Mouse (Mus musculus) hematopoietic stem cell, adult 5-6 weeks (primary cell): ENCODE data around the gene Enox1. TPM values are rescaled to one million over a fixed set of nuclear protein-coding genes. Genes with fewer than 3 reads are reported as not detected.
A peak's percentile ranks its signal among the peaks of the same experiment; 100 is the strongest.

ENCODE experiments used
- ATAC-seq, 2 experiments: fragments of 125-278 bp in 1 of 2; replicated peaks in 1 of 2; 2 replicates each; pipeline ENCODE4 v1.8.0; 2016 to 2017; ENCODE audit warnings: inconsistent platforms in 2 of 2, mild to moderate bottlenecking in 2 of 2, moderate number of reproducible peaks in 2 of 2, low read depth in 1 of 2, moderate TSS enrichment in 1 of 2; ENCODE audit not compliant: low FRiP score in 2 of 2, poor library complexity in 2 of 2, severe bottlenecking in 2 of 2, insufficient read depth in 1 of 2, low TSS enrichment in 1 of 2
- total RNA-seq: library from RNA; stranded (forward); fragments of 172-1452, 232-1000 nt; gene quantifications from 2 replicates; pipeline ENCODE4 v1.2.3, GENCODE M21; 2017

Enox1 gene
- total RNA-seq, 1 experiment from 2014 or later: 0.50 TPM

- ATAC-seq: no peak
Measured at GRCm38 (mm10) chr14:77508036-77508435, 351.5 kb downstream of the Enox1 start.

- ATAC-seq: no peak
Measured at GRCm38 (mm10) chr14:77509042-77509441, 352.5 kb downstream of the Enox1 start.

- ATAC-seq: no peak
Measured at GRCm38 (mm10) chr14:77509924-77510323, 353.4 kb downstream of the Enox1 start.

- ATAC-seq: peak; percentile 66 to 78; a peak in 3 of 4 replicates
Measured at GRCm38 (mm10) chr14:77511137-77511870, 354.7 kb downstream of the Enox1 start.

- no peak for ATAC-seq
Measured at GRCm38 (mm10) chr14:77518017-77518416, 361.5 kb downstream of the Enox1 start.

GRCm38 (mm10) chr14:77518941-77519695, 362.6 kb downstream of the Enox1 start:
- peak; percentile 92 to 95 for ATAC-seq

GRCm38 (mm10) chr14:77519701-77520100, 363.1 kb downstream of the Enox1 start:
- ATAC-seq: no peak

GRCm38 (mm10) chr14:77524303-77524702, 367.7 kb downstream of the Enox1 start:
- ATAC-seq: peak; percentile 75 to 77; a peak in 3 of 4 replicates

- peak in 1 of 2 experiments; percentile 54; a peak in 1 of 4 replicates for ATAC-seq
Measured at GRCm38 (mm10) chr14:77526262-77526661, 369.7 kb downstream of the Enox1 start.

- no peak for ATAC-seq
Measured at GRCm38 (mm10) chr14:77529201-77529600, 372.6 kb downstream of the Enox1 start.

- ATAC-seq: no peak
Measured at GRCm38 (mm10) chr14:77529621-77530020, 373.1 kb downstream of the Enox1 start.

- peak; percentile 49 to 74; a peak in 2 of 4 replicates for ATAC-seq
Measured at GRCm38 (mm10) chr14:77533638-77534037, 377.1 kb downstream of the Enox1 start.

- no peak for ATAC-seq
Measured at GRCm38 (mm10) chr14:77534120-77534519, 377.6 kb downstream of the Enox1 start.

- no peak for ATAC-seq
Measured at GRCm38 (mm10) chr14:77536592-77536991, 380.0 kb downstream of the Enox1 start.

- peak in 1 of 2 experiments; percentile 25; a peak in 1 of 4 replicates for ATAC-seq
Measured at GRCm38 (mm10) chr14:77539563-77539962, 383.0 kb downstream of the Enox1 start.

GRCm38 (mm10) chr14:77541925-77542324, 385.4 kb downstream of the Enox1 start:
- no peak for ATAC-seq

GRCm38 (mm10) chr14:77546531-77547274, 390.1 kb downstream of the Enox1 start:
- peak; percentile 87 to 88 for ATAC-seq

GRCm38 (mm10) chr14:77547351-77547750, 390.8 kb downstream of the Enox1 start:
- no peak for ATAC-seq
